Mouse (Mus musculus): ENCODE results near the gene Hpcal1. TPM values are rescaled to one million over a fixed set of nuclear protein-coding genes. Genes with fewer than 3 reads are reported as not detected.

Hpcal1 gene
- polyA plus RNA-seq, 1 experiment, result 76.2 TPM

DNA sequence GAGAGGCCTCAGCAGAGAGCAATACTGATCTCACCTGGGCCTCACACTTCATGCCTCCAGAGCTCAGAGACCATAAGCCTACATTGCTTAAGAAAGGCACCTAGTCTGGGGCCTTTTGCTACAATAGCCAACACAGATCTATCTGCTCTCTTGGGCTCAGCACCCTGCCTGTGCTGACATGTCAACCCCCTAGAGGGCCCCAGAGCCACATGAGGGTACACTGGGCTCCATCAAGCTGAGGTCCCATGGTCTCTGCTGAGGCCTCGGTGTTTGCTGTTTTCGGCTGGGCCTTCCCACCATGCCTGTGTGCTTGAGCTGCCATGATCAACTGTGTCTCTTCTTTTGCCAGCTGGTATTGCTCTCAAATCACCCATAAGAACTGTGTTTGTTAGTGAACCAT, 24.0 kb upstream of the Hpcal1 start:
- Histone ChIP-seq H3K4me1 (ENCODE audit: control insufficient read depth, insufficient read depth, insufficient read length) (no peaks in the 10 kb centered on the region), H3K36me3 (ENCODE audit: control insufficient read depth, insufficient read depth, low read length) (no peaks in the 10 kb centered on the region), H3K4me3 (ENCODE audit: extremely low read depth, insufficient read depth, insufficient read length) (no peak overlapping the region), H3K27ac (ENCODE audit: insufficient read depth, low read length) (no peak overlapping the region), H3K27me3 (ENCODE audit: control insufficient read depth, insufficient read depth, low read length) (no peaks in the 10 kb centered on the region)
- DNase-seq (ENCODE audit: low read depth in 1 of 2, low spot score in 2 of 2), result peak in 1 of 2 experiments; percentile 10
- TF ChIP-seq CTCF (IDR thresholded peaks at IDR 0.05; ENCODE audit: extremely low read depth, insufficient read depth, insufficient read length, insufficient replicate concordance) (peak; percentile 47; the same call in 1 of the 2 replicates), POLR2A (IDR thresholded peaks at IDR 0.05; ENCODE audit: low read depth, low read length) (no peak)
- 69% methylated on average over 2 of the region's 2 CpGs for WGBS

DNA sequence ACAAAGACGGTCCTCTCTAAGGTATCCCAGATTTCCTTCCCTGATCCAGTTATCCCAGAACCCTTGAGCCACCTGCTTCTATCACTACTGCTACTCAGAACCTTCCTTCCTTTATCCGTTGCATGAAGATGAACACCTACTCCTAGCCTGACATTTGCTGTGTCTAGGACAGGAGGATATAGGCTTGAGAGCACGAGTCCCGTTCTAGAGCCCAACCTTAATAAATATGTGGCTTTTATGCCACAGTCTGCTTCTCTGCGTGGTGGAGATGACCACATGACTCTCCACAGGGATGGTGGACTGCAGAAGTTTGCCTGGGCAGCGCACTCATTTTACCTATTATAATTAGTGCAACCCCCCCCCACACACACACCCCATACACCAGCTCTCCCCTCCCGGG, 16.9 kb upstream of the Hpcal1 start:
- no peaks in the 10 kb centered on the region for H3K36me3 ChIP-seq (ENCODE audit: control insufficient read depth, insufficient read depth, low read length)
- TF ChIP-seq POLR2A (IDR thresholded peaks at IDR 0.05; ENCODE audit: low read depth, low read length) (no peak), CTCF (IDR thresholded peaks at IDR 0.05; ENCODE audit: extremely low read depth, insufficient read depth, insufficient read length, insufficient replicate concordance) (no peak)
- WGBS, result 61% methylated on average over 7 of the region's 7 CpGs

GRCm38 (mm10) chr12:17674182-17674812, 16.4 kb upstream of the Hpcal1 start:
- no peak for TF ChIP-seq CTCF (IDR thresholded peaks at IDR 0.05; ENCODE audit: extremely low read depth, insufficient read depth, insufficient read length, insufficient replicate concordance)
- TF ChIP-seq POLR2A (IDR thresholded peaks at IDR 0.05; ENCODE audit: low read depth, low read length), result no peak
- no peak for DNase-seq (ENCODE audit: low read depth in 1 of 2, low spot score in 2 of 2)
- no peaks in the 10 kb centered on the region for H3K27me3 ChIP-seq (ENCODE audit: control insufficient read depth, insufficient read depth, low read length)
- H3K36me3 ChIP-seq (ENCODE audit: control insufficient read depth, insufficient read depth, low read length), result no peaks in the 10 kb centered on the region
- no peaks in the 10 kb centered on the region for H3K4me1 ChIP-seq (ENCODE audit: control insufficient read depth, insufficient read depth, insufficient read length)
- WGBS, result 67% methylated on average over 6 of the region's 6 CpGs
- H3K4me3 ChIP-seq (ENCODE audit: extremely low read depth, insufficient read depth, insufficient read length), result no peak overlapping the region
- no peak overlapping the region for H3K27ac ChIP-seq (ENCODE audit: insufficient read depth, low read length)

More for the DNA sequence above, 16.9 kb upstream of the Hpcal1 start:
- Histone ChIP-seq H3K27me3 (ENCODE audit: control insufficient read depth, insufficient read depth, low read length) (no peaks in the 10 kb centered on the region), H3K27ac (ENCODE audit: insufficient read depth, low read length) (no peak overlapping the region), H3K4me3 (ENCODE audit: extremely low read depth, insufficient read depth, insufficient read length) (no peak overlapping the region), H3K4me1 (ENCODE audit: control insufficient read depth, insufficient read depth, insufficient read length) (no peaks in the 10 kb centered on the region)
- no peak for DNase-seq (ENCODE audit: low read depth in 1 of 2, low spot score in 2 of 2)

DNA sequence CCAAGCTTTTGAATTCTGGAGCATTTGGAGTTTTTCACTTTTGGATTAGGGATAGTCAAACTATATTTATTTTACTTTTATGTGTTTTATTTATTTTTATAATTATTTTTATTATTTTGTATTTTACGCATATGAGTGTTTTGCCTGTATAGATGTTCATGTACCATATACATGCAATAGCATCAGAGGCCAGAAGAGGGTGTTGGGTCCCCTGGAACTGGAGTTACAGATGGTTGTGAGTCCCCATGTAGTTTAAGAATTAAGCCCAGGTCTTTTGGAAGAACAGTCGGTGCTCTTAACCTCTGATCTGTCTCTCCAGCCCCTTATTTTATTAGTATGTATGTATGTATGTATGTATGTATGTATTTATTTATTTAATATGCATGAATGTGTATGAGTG, 12.9 kb upstream of the Hpcal1 start:
- H3K36me3 ChIP-seq (ENCODE audit: control insufficient read depth, insufficient read depth, low read length), result no peaks in the 10 kb centered on the region
- no peak for TF ChIP-seq POLR2A (IDR thresholded peaks at IDR 0.05; ENCODE audit: low read depth, low read length)
- TF ChIP-seq CTCF (IDR thresholded peaks at IDR 0.05; ENCODE audit: extremely low read depth, insufficient read depth, insufficient read length, insufficient replicate concordance), result no peak
- no peak overlapping the region for H3K4me3 ChIP-seq (ENCODE audit: extremely low read depth, insufficient read depth, insufficient read length)
- no peak for DNase-seq (ENCODE audit: low read depth in 1 of 2, low spot score in 2 of 2)
- no peak overlapping the region for H3K27ac ChIP-seq (ENCODE audit: insufficient read depth, low read length)
- WGBS, result 72% methylated on average over 2 of the region's 2 CpGs
- H3K27me3 ChIP-seq (ENCODE audit: control insufficient read depth, insufficient read depth, low read length), result no peaks in the 10 kb centered on the region
- H3K4me1 ChIP-seq (ENCODE audit: control insufficient read depth, insufficient read depth, insufficient read length), result no peaks in the 10 kb centered on the region

GRCm38 (mm10) chr12:17679571-17679970, 11.1 kb upstream of the Hpcal1 start:
- no peak overlapping the region for H3K4me3 ChIP-seq (ENCODE audit: extremely low read depth, insufficient read depth, insufficient read length)

GRCm38 (mm10) chr12:17682161-17682560, 8.5 kb upstream of the Hpcal1 start:
- WGBS, result 47% methylated on average over 2 of the region's 2 CpGs
- Histone ChIP-seq H3K27me3 (ENCODE audit: control insufficient read depth, insufficient read depth, low read length) (no peaks in the 10 kb centered on the region), H3K36me3 (ENCODE audit: control insufficient read depth, insufficient read depth, low read length) (no peaks in the 10 kb centered on the region), H3K4me3 (ENCODE audit: extremely low read depth, insufficient read depth, insufficient read length) (no peak overlapping the region), H3K4me1 (ENCODE audit: control insufficient read depth, insufficient read depth, insufficient read length) (no peaks in the 10 kb centered on the region), H3K27ac (ENCODE audit: insufficient read depth, low read length) (no peak overlapping the region)
- DNase-seq (ENCODE audit: low read depth in 1 of 2, low spot score in 2 of 2), result no peak
- TF ChIP-seq CTCF (IDR thresholded peaks at IDR 0.05; ENCODE audit: extremely low read depth, insufficient read depth, insufficient read length, insufficient replicate concordance) (no peak), POLR2A (IDR thresholded peaks at IDR 0.05; ENCODE audit: low read depth, low read length) (no peak)

More at GRCm38 (mm10) chr12:17679571-17679970, 11.1 kb upstream of the Hpcal1 start:
- Histone ChIP-seq H3K36me3 (ENCODE audit: control insufficient read depth, insufficient read depth, low read length) (no peaks in the 10 kb centered on the region), H3K27me3 (ENCODE audit: control insufficient read depth, insufficient read depth, low read length) (no peaks in the 10 kb centered on the region), H3K27ac (ENCODE audit: insufficient read depth, low read length) (no peak overlapping the region), H3K4me1 (ENCODE audit: control insufficient read depth, insufficient read depth, insufficient read length) (no peaks in the 10 kb centered on the region)
- no peak for DNase-seq (ENCODE audit: low read depth in 1 of 2, low spot score in 2 of 2)
- WGBS, result 74% methylated on average over 4 of the region's 4 CpGs
- no peak for TF ChIP-seq CTCF (IDR thresholded peaks at IDR 0.05; ENCODE audit: extremely low read depth, insufficient read depth, insufficient read length, insufficient replicate concordance)
- TF ChIP-seq POLR2A (IDR thresholded peaks at IDR 0.05; ENCODE audit: low read depth, low read length), result no peak

DNA sequence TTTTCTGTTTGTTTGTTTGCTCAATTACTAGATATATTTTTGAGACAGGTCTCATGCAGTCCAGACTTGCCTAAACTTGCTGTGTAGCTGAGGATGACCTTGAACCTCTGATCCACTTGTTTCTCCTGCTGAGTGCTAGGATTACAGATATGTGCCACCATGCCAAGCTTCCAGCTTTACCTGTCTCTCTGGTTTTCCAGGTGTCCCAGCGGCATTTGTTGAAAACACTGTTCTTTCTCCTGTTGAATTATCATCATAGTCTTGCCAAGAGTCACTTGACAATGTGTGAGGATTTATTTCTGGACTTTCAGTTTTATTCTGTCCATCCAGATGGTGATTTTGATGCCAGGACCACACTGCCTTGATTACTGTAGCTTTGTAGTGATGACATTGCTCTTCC, 6.3 kb upstream of the Hpcal1 start:
- Histone ChIP-seq H3K27me3 (ENCODE audit: control insufficient read depth, insufficient read depth, low read length) (no peaks in the 10 kb centered on the region), H3K4me3 (ENCODE audit: extremely low read depth, insufficient read depth, insufficient read length) (no peak overlapping the region), H3K36me3 (ENCODE audit: control insufficient read depth, insufficient read depth, low read length) (no peaks in the 10 kb centered on the region), H3K4me1 (ENCODE audit: control insufficient read depth, insufficient read depth, insufficient read length) (no peaks in the 10 kb centered on the region), H3K27ac (ENCODE audit: insufficient read depth, low read length) (no peak overlapping the region)
- WGBS, result 91% methylated on average over 1 of the region's 1 CpGs
- DNase-seq (ENCODE audit: low read depth in 1 of 2, low spot score in 2 of 2), result no peak
- TF ChIP-seq CTCF (IDR thresholded peaks at IDR 0.05; ENCODE audit: extremely low read depth, insufficient read depth, insufficient read length, insufficient replicate concordance) (no peak), POLR2A (IDR thresholded peaks at IDR 0.05; ENCODE audit: low read depth, low read length) (no peak)
